Mouse (Mus musculus): Measurements from ENCODE around the gene Gm12666. TPM values are rescaled to one million over a fixed set of nuclear protein-coding genes. Genes with fewer than 3 reads are reported as not detected.
"Not testable (repeated sequence)": the region's sequence is repeated elsewhere in the genome, so short reads cannot be mapped to it uniquely, and the experiment has no call there.

Gene Gm12666
- not detected in 2 replicates for total RNA-seq (2017)

DNA sequence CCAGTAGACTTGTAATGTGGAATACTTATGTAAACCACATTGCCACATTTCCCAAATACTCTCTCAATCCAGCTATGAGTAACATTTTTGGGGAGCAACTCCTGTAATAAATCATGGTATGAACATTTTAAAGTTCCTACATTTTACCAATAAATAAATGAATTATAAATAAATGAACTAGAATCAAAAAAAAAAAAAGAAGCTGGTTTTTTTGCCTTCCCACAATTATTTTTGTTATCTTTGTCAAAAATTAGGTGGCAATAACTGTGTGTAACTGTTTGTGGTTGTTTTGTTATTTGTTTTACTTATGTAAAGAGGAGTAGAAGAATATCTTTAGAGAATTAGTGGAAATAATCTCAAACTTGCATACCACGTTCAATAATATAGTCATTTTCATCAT is at the start of gene Gm12666:
Gene Gm12666 (minus strand): TSS at position 101 of the 400 bp plus-strand sequence.
- not testable (repeated sequence) for ATAC-seq (replicated peaks in 1 of 2; ENCODE audit: insufficient read depth in 1 of 2, low FRiP score in 2 of 2, low TSS enrichment in 1 of 2, low read depth in 1 of 2, poor library complexity in 2 of 2, severe bottlenecking in 2 of 2)

DNA sequence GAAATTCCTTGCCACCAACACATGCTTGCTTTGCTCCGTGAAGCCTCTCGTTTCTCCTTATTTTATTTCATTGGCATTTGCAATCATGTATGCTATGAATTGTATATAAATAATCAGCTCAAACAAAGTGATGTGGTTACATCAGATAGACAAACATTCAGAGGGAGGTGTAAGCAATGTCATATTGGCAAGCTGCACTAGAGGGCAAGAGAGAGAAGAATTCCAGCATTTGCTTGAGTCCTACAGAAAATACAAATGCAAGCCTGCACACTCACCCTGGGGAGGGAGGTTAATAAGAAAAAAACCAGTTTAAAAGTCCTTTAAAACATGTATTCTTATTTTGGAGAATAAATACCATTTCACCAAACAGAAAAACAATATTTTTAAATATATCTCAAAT is 34.8 kb upstream of the Gm12666 start:
- no peak for ATAC-seq (replicated peaks in 1 of 2; ENCODE audit: insufficient read depth in 1 of 2, low FRiP score in 2 of 2, low TSS enrichment in 1 of 2, low read depth in 1 of 2, poor library complexity in 2 of 2, severe bottlenecking in 2 of 2)

DNA sequence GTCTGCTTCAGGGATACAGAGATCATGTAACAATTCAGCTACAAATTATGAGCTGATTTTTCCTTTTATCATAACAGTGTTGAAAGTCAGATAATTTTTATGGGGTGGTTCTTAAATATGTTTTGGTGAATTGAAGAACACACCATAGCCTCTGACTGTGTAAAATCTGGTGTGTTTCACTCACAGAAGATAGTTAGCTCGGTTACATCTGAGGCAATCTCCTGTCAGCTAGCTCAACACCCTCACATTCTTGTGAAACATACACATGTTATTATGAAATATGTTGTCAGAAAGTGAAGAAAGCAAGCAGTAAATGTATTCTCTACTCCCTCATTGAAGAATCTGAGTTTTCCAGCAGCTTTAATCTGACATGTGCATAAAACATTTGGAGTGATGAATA is 24.7 kb upstream of the Gm12666 start:
- no peak for ATAC-seq (replicated peaks in 1 of 2; ENCODE audit: insufficient read depth in 1 of 2, low FRiP score in 2 of 2, low TSS enrichment in 1 of 2, low read depth in 1 of 2, poor library complexity in 2 of 2, severe bottlenecking in 2 of 2)

DNA sequence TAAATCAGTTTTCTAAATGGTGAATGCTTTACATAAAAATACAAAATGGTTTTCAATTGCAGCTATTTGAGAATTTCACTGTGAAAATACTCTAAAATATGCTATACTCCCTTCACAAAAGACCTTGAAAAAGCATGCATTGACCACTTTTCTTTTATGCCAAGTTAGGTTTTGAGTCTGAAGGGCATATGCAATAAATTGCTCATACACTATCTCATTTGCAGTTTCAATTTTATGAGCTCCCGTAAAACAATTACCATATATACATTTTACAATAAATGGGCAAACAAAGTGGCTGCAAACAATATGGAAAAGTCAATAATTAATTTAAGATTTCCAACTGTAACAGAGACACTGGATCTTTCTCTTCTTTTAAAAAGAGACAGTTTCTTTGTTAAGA is 38.9 kb downstream of the Gm12666 start:
- ATAC-seq (replicated peaks in 1 of 2; ENCODE audit: insufficient read depth in 1 of 2, low FRiP score in 2 of 2, low TSS enrichment in 1 of 2, low read depth in 1 of 2, poor library complexity in 2 of 2, severe bottlenecking in 2 of 2): no peak

DNA sequence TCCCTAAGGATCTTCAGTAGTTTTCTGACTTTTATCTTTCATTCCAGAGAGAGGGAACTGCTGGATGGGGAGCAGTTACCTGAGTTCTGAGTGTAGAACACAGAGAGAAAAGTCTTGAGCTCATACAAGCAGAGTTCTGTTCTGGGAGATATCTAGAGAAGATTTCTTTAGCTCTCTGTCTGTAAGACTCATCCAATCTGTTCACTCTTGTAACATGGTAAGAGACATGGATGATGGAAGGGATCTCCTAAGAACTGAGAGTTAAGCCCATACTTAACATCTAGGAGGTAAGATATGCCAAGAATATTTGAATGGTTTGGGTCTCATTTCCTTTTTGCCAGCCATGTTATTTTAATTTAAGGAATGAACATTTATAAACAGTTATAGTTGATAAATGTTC is 44.4 kb downstream of the Gm12666 start, which contains the start of gene Izumo3:
Gene Izumo3 (minus strand): TSS at position 101 of the 400 bp plus-strand sequence.
- ATAC-seq (replicated peaks in 1 of 2; ENCODE audit: insufficient read depth in 1 of 2, low FRiP score in 2 of 2, low TSS enrichment in 1 of 2, low read depth in 1 of 2, poor library complexity in 2 of 2, severe bottlenecking in 2 of 2): no peak

Other genes starting within 250 kb of the Gm12666 start
- not detected in 2 replicates for gene Izumo3, start 44.5 kb downstream of the Gm12666 start, total RNA-seq (2017)